Comparison of ENCODE assay signal across 8 mouse cellular contexts in the genomic region with DNA sequence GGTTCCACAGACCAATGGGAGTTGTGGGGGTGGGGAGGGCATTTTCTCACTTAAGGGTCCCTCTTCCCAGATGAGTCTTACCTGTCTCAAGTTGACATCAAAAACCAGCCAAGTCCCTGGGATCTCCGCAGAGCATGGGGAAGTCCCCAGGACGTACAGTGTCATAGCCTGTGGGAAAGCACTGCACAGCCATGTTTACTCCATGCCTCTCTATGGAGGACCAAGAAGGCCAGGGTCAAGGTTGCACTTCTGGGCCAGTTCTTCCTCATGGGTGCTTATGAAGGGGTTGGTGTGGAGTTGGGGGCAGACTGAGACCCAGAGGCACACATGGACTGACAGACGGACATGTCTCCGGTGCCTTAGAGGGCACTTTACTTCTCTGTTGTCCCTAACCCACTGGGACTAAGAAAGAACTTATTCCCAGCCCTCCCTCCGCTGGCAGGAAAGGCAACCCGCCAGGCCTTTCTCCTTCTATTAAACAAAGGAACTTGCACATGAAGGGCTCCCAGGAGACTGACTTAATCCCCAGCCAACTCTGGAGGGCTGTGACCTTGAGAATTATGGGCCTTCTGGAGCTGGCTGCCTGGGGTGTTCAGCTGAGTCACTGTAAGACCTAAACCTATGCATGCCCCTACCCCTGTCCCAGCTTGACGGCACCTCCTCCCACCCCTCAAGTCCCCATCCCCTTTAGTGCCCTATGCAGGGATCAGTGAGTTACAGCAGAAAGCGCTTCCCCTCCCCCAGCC.
DNase-seq lines count a peak whose midpoint lies in the region; ATAC-seq and TF ChIP-seq lines count a peak whose summit lies in the region.
"Had no signal": no experiment of that assay in that cellular context is flagged by ENCODE, and none has a peak within 500 bp of the region (broad histone marks: within the 10 kb centered on the region; RNA-seq: fewer than 3 reads in every experiment).

No protein-coding gene starts in this region.

- TF ChIP-seq EP300 in ES-Bruce4 (IDR thresholded peaks at IDR 0.05; ENCODE audit: insufficient read depth, low read depth, low read length), result peak; percentile 68; the same call in 1 of the 2 replicates

- H3K36me3 ChIP-seq in ES-Bruce4 (ENCODE audit: control insufficient read depth, insufficient read depth, low read length, poor library complexity, severe bottlenecking), result no peaks in the 10 kb centered on the region
- H3K36me3 ChIP-seq in limb, embryonic 14.5 days (ENCODE audit: control insufficient read depth, insufficient read depth, low read length), result no peaks in the 10 kb centered on the region

- intact Hi-C loops in heart, postnatal 14 days (cut with DNase I), result loop anchor here (2.0 kb wide), 1 partner anchor 43 kb away; no protein-coding TSS in a partner anchor

- TF ChIP-seq CTCF in ES-Bruce4 (IDR thresholded peaks at IDR 0.05; ENCODE audit: low read depth, low read length), result no peak

- H3K4me3 ChIP-seq in ES-Bruce4 (ENCODE audit: low read depth, low read length), result no peak overlapping the region
- no peak overlapping the region for H3K4me3 ChIP-seq in limb, embryonic 14.5 days (replicated peaks; ENCODE audit: low read length)

- H3K4me1 ChIP-seq in ES-Bruce4 (ENCODE audit: control insufficient read depth, insufficient read depth, low read length), result peaks cover 7% of the 10 kb centered on the region
- peaks cover 15% of the 10 kb centered on the region for H3K4me1 ChIP-seq in limb, embryonic 14.5 days (ENCODE audit: control insufficient read depth, insufficient read depth, low read length)

- peak; percentile 47; the same call in 1 of the 2 replicates for ATAC-seq in limb, embryonic 14.5 days (ENCODE audit: low FRiP score, low read depth)
- ATAC-seq in monocyte, adult 5-6 weeks (replicated peaks; ENCODE audit: insufficient number of reproducible peaks, low FRiP score, low TSS enrichment, poor library complexity, severe bottlenecking), result no peak

- no peak for TF ChIP-seq POLR2A in ES-Bruce4 (IDR thresholded peaks at IDR 0.05; ENCODE audit: insufficient read depth, low read length)
- TF ChIP-seq POLR2A in limb, embryonic 14.5 days (IDR thresholded peaks at IDR 0.05; ENCODE audit: borderline replicate concordance, extremely low read depth, insufficient read depth, insufficient read length), result no peak

- DNase-seq in NIH3T3 (ENCODE audit: low read depth), result peak; percentile 46
- peak; percentile 53 to 56 for DNase-seq in heart, postnatal 14 days
- no peak for DNase-seq in limb, embryonic 14.5 days (ENCODE audit: low spot score)
- no peak for DNase-seq in frontal cortex, postnatal 25 days (ENCODE audit: low spot score in 2 of 2)
- no peak for DNase-seq in cerebellum, adult 9-11 months

- H3K9ac ChIP-seq in ES-Bruce4 (ENCODE audit: low read depth, poor library complexity, severe bottlenecking), result no peak overlapping the region
- no peak overlapping the region for H3K9ac ChIP-seq in limb, embryonic 14.5 days (ENCODE audit: low read depth, low read length, severe bottlenecking)
- H3K9ac ChIP-seq: liver, embryonic 14.5 days had no signal

- no peak overlapping the region for H3K27ac ChIP-seq in ES-Bruce4 (ENCODE audit: insufficient read depth, low read length)
- H3K27ac ChIP-seq in limb, embryonic 14.5 days (replicated peaks; ENCODE audit: low read depth, low read length), result no peak overlapping the region
- H3K27ac ChIP-seq: liver, embryonic 14.5 days had no signal

- no peaks in the 10 kb centered on the region for H3K27me3 ChIP-seq in ES-Bruce4 (ENCODE audit: control insufficient read depth, insufficient read depth, low read length, poor library complexity, severe bottlenecking)
- H3K27me3 ChIP-seq in limb, embryonic 14.5 days (ENCODE audit: control insufficient read depth, insufficient read depth, low read length), result no peaks in the 10 kb centered on the region

- H3K4me2 ChIP-seq in limb, embryonic 14.5 days (replicated peaks; ENCODE audit: low read depth, low read length, severe bottlenecking), result no peak overlapping the region

- 45% methylated on average over 8 of the region's 8 CpGs for WGBS in limb, embryonic 14.5 days

- no peaks in the 10 kb centered on the region for H3K9me3 ChIP-seq in ES-Bruce4 (replicated peaks; ENCODE audit: control insufficient read depth, insufficient read depth, low read length, poor library complexity, severe bottlenecking)
- H3K9me3 ChIP-seq in limb, embryonic 14.5 days (ENCODE audit: control insufficient read depth, low read length), result no peaks in the 10 kb centered on the region

Comparison
In these comparisons a context has a peak if more than half of its experiments do, and no peak if none do; other contexts are left out.
1. DNase-seq: peak in NIH3T3 (single experiment) and heart, postnatal 14 days (2 of 2); none in limb, embryonic 14.5 days (single experiment), frontal cortex, postnatal 25 days (0 of 2) and cerebellum, adult 9-11 months (single experiment).